Mouse (Mus musculus) cerebellum, adult 2 months (tissue): ENCODE results near the gene Sh3rf3.

Experiments used
- CTCF ChIP-seq: fragments of 200-500 bp; IDR thresholded peaks from 2 replicates; pipeline ENCODE4 v1.5.1; 2011; ENCODE audit warnings: low read depth, mild to moderate bottlenecking, control low read depth, low read length, moderate library complexity, borderline replicate concordance; ENCODE audit not compliant: insufficient read depth
- POLR2A ChIP-seq: fragments of 200-500 bp; IDR thresholded peaks from 2 replicates; pipeline ENCODE4 v1.6.1; 2011; ENCODE audit warnings: low read length, control low read depth, borderline replicate concordance; ENCODE audit not compliant: insufficient read depth

GRCm38 (mm10) chr10:59150938-59151657 is 337.9 kb downstream of the Sh3rf3 start:
- TF ChIP-seq CTCF (no peak), POLR2A (no peak)
